Mouse (Mus musculus) left cerebral cortex, adult 18-20 months (tissue): ENCODE measurements around the gene Sdk1. TPM values are rescaled to one million over a fixed set of nuclear protein-coding genes. Genes with fewer than 3 reads are reported as not detected.
A peak's percentile ranks its signal among the peaks of the same experiment; 100 is the strongest.

ENCODE experiments used
- DNase-seq, 2 experiments: peaks; one replicate each; pipeline ENCODE4 v3.0.0; 2021 to 2022; ENCODE audit warnings: low spot score in 2 of 2, mixed read lengths in 1 of 2
- total RNA-seq, 2 experiments: library from RNA; stranded (reverse); gene quantifications; 2 replicates each; pipeline ENCODE4 v1.2.3; 2021

Gene Sdk1
- total RNA-seq, 2 experiments from 2014 or later: 9.3 to 10.0 TPM

- no peak for DNase-seq
These were observed 746.1 kb downstream of the Sdk1 start for GRCm38 (mm10) chr5:141987287-141987799.

- DNase-seq: peak in 1 of 2 experiments; percentile 5
These were observed 747.4 kb downstream of the Sdk1 start for GRCm38 (mm10) chr5:141988685-141989084.

GRCm38 (mm10) chr5:141994192-141994591 lies 752.9 kb downstream of the Sdk1 start:
- peak; percentile 8 to 11 for DNase-seq

GRCm38 (mm10) chr5:142000247-142000646 lies 759.0 kb downstream of the Sdk1 start:
- no peak for DNase-seq

GRCm38 (mm10) chr5:142001131-142001530 lies 759.8 kb downstream of the Sdk1 start:
- DNase-seq: no peak

GRCm38 (mm10) chr5:142001973-142002372 lies 760.7 kb downstream of the Sdk1 start:
- DNase-seq: no peak

GRCm38 (mm10) chr5:142010189-142010588 lies 768.9 kb downstream of the Sdk1 start:
- no peak for DNase-seq

GRCm38 (mm10) chr5:142017001-142017400 lies 775.7 kb downstream of the Sdk1 start:
- no peak for DNase-seq

GRCm38 (mm10) chr5:142022877-142023580 lies 781.7 kb downstream of the Sdk1 start:
- DNase-seq: no peak

- no peak for DNase-seq
These were observed 783.2 kb downstream of the Sdk1 start for GRCm38 (mm10) chr5:142024448-142024847.

GRCm38 (mm10) chr5:142036536-142036935 lies 795.2 kb downstream of the Sdk1 start:
- DNase-seq: peak; percentile 6 to 12

GRCm38 (mm10) chr5:142039236-142039635 lies 797.9 kb downstream of the Sdk1 start:
- DNase-seq: no peak

- DNase-seq: no peak
These were observed 798.7 kb downstream of the Sdk1 start for GRCm38 (mm10) chr5:142039891-142040530.

GRCm38 (mm10) chr5:142041226-142041802 lies 800.0 kb downstream of the Sdk1 start:
- no peak for DNase-seq

- DNase-seq: no peak
These were observed 820.5 kb downstream of the Sdk1 start for GRCm38 (mm10) chr5:142061781-142062180.

- DNase-seq: no peak
These were observed 830.0 kb downstream of the Sdk1 start for GRCm38 (mm10) chr5:142071322-142071721.

GRCm38 (mm10) chr5:142073901-142074300 lies 832.6 kb downstream of the Sdk1 start:
- no peak for DNase-seq

- DNase-seq: peak; percentile 20 to 36
These were observed 833.5 kb downstream of the Sdk1 start for GRCm38 (mm10) chr5:142074561-142075500.

GRCm38 (mm10) chr5:142080661-142081060 lies 839.4 kb downstream of the Sdk1 start:
- no peak for DNase-seq

GRCm38 (mm10) chr5:142081076-142081475 lies 839.8 kb downstream of the Sdk1 start:
- no peak for DNase-seq

GRCm38 (mm10) chr5:142096377-142096841 lies 855.1 kb downstream of the Sdk1 start:
- DNase-seq: no peak
